Mouse (Mus musculus): ENCODE data around the gene Cdk5r2. TPM values are rescaled to one million over a fixed set of nuclear protein-coding genes. Genes with fewer than 3 reads are reported as not detected.
A peak's percentile ranks its signal among the peaks of the same experiment; 100 is the strongest.

Gene Cdk5r2
- total and polyA plus RNA-seq, 3 experiments: 0.04 to 0.24 TPM; not detected in 1

DNA sequence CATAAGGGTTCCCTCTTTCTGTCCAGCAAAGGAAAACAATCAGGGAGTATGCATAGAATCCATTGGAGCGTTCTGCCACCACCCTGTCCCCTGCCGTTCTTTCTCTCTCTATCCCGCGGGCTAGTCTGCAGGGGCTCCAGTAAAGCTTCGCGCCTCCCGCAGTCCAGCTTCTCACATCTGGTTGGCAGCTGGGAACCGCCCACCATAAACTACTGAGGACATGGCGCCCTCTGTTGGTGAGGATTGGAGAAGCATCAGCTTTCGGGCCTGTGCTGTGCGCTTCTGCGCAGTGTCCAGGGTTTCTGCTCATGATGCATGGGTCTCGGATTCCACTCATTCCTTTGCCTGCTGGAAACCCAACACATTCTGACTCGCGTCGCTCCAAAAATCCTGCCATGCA, 46.7 kb upstream of the Cdk5r2 start (continued):
- no peak for TF ChIP-seq USF2 (conservative IDR thresholded peaks at IDR 0.05; ENCODE audit: low read depth, low read length)

DNA sequence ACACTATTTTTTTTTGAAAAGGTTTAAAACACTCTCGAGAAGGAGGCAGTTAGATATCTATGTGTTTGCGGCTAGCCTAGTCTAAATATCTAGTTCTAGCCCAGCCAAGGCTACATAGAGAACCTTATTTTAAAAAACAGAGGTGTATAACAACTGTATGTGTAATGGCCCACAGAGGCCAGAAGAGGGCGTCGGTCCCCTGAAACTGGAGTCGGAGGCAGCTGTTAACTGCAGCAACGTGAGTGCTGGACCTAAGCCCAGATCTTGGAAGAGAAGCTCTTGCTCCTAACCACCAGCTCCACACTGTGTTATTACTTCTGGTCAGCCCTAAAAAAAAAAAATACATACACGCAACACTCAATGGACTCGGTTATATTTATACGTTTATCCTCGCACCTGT, 45.7 kb upstream of the Cdk5r2 start:
- Histone ChIP-seq H3K36me3 (replicated peaks in 1 of 2; ENCODE audit: control insufficient read depth in 1 of 2, insufficient read depth in 1 of 2, low read length in 1 of 2) (peaks cover 0 to 13% of the 10 kb centered on the region in 2 experiments), H3K9ac (ENCODE audit: insufficient read depth, low read depth) (no peak overlapping the region), H3K4me2 (ENCODE audit: insufficient read depth, low read depth, poor library complexity, severe bottlenecking) (no peak overlapping the region), H3K4me1 (ENCODE audit: control insufficient read depth in 1 of 2, insufficient read depth in 2 of 2) (peaks cover 20 to 56% of the 10 kb centered on the region in 2 experiments), H3K9me3 (replicated peaks; ENCODE audit: low read length) (no peaks in the 10 kb centered on the region), H3K27me3 (replicated peaks) (peaks cover 1% of the 10 kb centered on the region), H3K27ac (ENCODE audit: insufficient read depth, low read depth) (no peak overlapping the region), H3K79me2 (replicated peaks; ENCODE audit: control insufficient read depth, extremely low read depth, insufficient read depth, poor library complexity, severe bottlenecking) (0 out of 2 replicates have a peak, but pooled peaks cover 2% of the 10 kb centered on the region), H3K4me3 (replicated peaks in 1 of 3; ENCODE audit: low read depth in 2 of 3, low read length in 2 of 3, poor library complexity in 1 of 3) (no peak overlapping the region)
- dilution Hi-C loops (cut with MboI; ENCODE audit: extremely low pct_ligation_motif_present, extremely low pct_unique_long_range_greater_than_20kb, low sequenced_read_pairs) (no loop called here), in situ Hi-C loops (cut with MboI; ENCODE audit: low pct_ligation_motif_present, low pct_unique_long_range_greater_than_20kb, low sequenced_read_pairs) (loop anchor here (5.0 kb wide), 1 partner anchor 37 kb away; the partner anchor contains the start of gene Wnt6)
- DNase-seq (ENCODE audit: extremely low read depth): no peak
- TF ChIP-seq USF1 (IDR thresholded peaks at IDR 0.05; ENCODE audit: low read depth, low read length): no peak
- TF ChIP-seq TBP (conservative IDR thresholded peaks at IDR 0.05; ENCODE audit: low read depth, low read length): no peak
- no peak for TF ChIP-seq CHD1 (IDR thresholded peaks at IDR 0.05; ENCODE audit: low read depth, low read length)
- peak in 1 of 2 experiments; percentile 51; a peak in 3 of 4 replicates for TF ChIP-seq CTCF (conservative IDR thresholded peaks at IDR 0.05 in 1 of 2, IDR thresholded peaks at IDR 0.05 in 1 of 2; ENCODE audit: low read depth in 2 of 2, low read length in 2 of 2)

- in situ Hi-C loops (cut with MboI; ENCODE audit: low pct_ligation_motif_present, low pct_unique_long_range_greater_than_20kb, low sequenced_read_pairs) (no loop called here), dilution Hi-C loops (cut with MboI; ENCODE audit: extremely low pct_ligation_motif_present, extremely low pct_unique_long_range_greater_than_20kb, low sequenced_read_pairs) (no loop called here)
- Histone ChIP-seq H3K79me2 (replicated peaks; ENCODE audit: control insufficient read depth, extremely low read depth, insufficient read depth, poor library complexity, severe bottlenecking) (no peaks in the 10 kb centered on the region), H3K36me3 (replicated peaks in 1 of 2; ENCODE audit: control insufficient read depth in 1 of 2, insufficient read depth in 1 of 2, low read length in 1 of 2) (peaks cover 0 to 6% of the 10 kb centered on the region in 2 experiments), H3K27me3 (replicated peaks) (peaks cover 1% of the 10 kb centered on the region), H3K4me3 (replicated peaks in 1 of 3; ENCODE audit: low read depth in 2 of 3, low read length in 2 of 3, poor library complexity in 1 of 3) (no peak overlapping the region), H3K9ac (ENCODE audit: insufficient read depth, low read depth) (no peak overlapping the region), H3K4me1 (ENCODE audit: control insufficient read depth in 1 of 2, insufficient read depth in 2 of 2) (peaks cover 7 to 38% of the 10 kb centered on the region in 2 experiments; a peak in 3 of 4 replicates), H3K9me3 (replicated peaks; ENCODE audit: low read length) (no peaks in the 10 kb centered on the region), H3K4me2 (ENCODE audit: insufficient read depth, low read depth, poor library complexity, severe bottlenecking) (no peak overlapping the region), H3K27ac (ENCODE audit: insufficient read depth, low read depth) (0 out of 2 replicates have a peak overlapping the region, but pooled peaks have one; percentile 1)
- DNase-seq (ENCODE audit: extremely low read depth): peak; percentile 42
- TF ChIP-seq TBP (conservative IDR thresholded peaks at IDR 0.05; ENCODE audit: low read depth, low read length): no peak
- no peak for TF ChIP-seq ZKSCAN1 (IDR thresholded peaks at IDR 0.05; ENCODE audit: borderline replicate concordance, low read depth, low read length)
- TF ChIP-seq HCFC1 (IDR thresholded peaks at IDR 0.05; ENCODE audit: low read depth, low read length): no peak
- no peak for TF ChIP-seq RCOR1 (conservative IDR thresholded peaks at IDR 0.05; ENCODE audit: low read depth, low read length)
- peak; percentile 6 to 78; a peak in 3 of 4 replicates for TF ChIP-seq CTCF (conservative IDR thresholded peaks at IDR 0.05 in 1 of 2, IDR thresholded peaks at IDR 0.05 in 1 of 2; ENCODE audit: low read depth in 2 of 2, low read length in 2 of 2)
- TF ChIP-seq MEF2A (IDR thresholded peaks at IDR 0.05; ENCODE audit: borderline replicate concordance, low read depth, low read length): no peak; the same call in 1 of the 2 replicates
- TF ChIP-seq JUN (IDR thresholded peaks at IDR 0.05; ENCODE audit: insufficient read depth, low read depth, low read length): no peak; the same call in 1 of the 2 replicates
- TF ChIP-seq USF1 (IDR thresholded peaks at IDR 0.05; ENCODE audit: low read depth, low read length): peak; percentile 21; the same call in 1 of the 2 replicates
- TF ChIP-seq POLR2AphosphoS2 (IDR thresholded peaks at IDR 0.05; ENCODE audit: low read depth, low read length): no peak
- no peak for TF ChIP-seq PAX5 (IDR thresholded peaks at IDR 0.05; ENCODE audit: low read length)
- 0 out of 2 replicates have a peak, but pooled peaks have one; percentile 43 for TF ChIP-seq SIN3A (IDR thresholded peaks at IDR 0.05; ENCODE audit: low read length)
- no peak for TF ChIP-seq ELF1 (IDR thresholded peaks at IDR 0.05; ENCODE audit: low read depth, low read length)
- peak; percentile 53; the same call in 1 of the 2 replicates for TF ChIP-seq ZC3H11A (IDR thresholded peaks at IDR 0.05; ENCODE audit: low read depth, low read length)
- TF ChIP-seq JUND (conservative IDR thresholded peaks at IDR 0.05; ENCODE audit: low read depth, low read length): no peak
- 0 out of 2 replicates have a peak, but pooled peaks have one; percentile 40 for TF ChIP-seq BHLHE40 (IDR thresholded peaks at IDR 0.05; ENCODE audit: low read depth, low read length)
- no peak for TF ChIP-seq ETS1 (conservative IDR thresholded peaks at IDR 0.05; ENCODE audit: low read depth, low read length)
- TF ChIP-seq NELFE (IDR thresholded peaks at IDR 0.05; ENCODE audit: low read depth, low read length): no peak
- TF ChIP-seq E2F4 (IDR thresholded peaks at IDR 0.05; ENCODE audit: insufficient replicate concordance, low read depth, low read length): no peak
- no peak for TF ChIP-seq CHD1 (IDR thresholded peaks at IDR 0.05; ENCODE audit: low read depth, low read length)
- TF ChIP-seq EP300 (IDR thresholded peaks at IDR 0.05; ENCODE audit: low read length): no peak
- no peak for TF ChIP-seq NRF1 (IDR thresholded peaks at IDR 0.05; ENCODE audit: low read depth, low read length)
- no peak for TF ChIP-seq GABPA (IDR thresholded peaks at IDR 0.05; ENCODE audit: insufficient replicate concordance, low read depth, low read length)
- peak; percentile 27; the same call in 1 of the 2 replicates for TF ChIP-seq USF2 (conservative IDR thresholded peaks at IDR 0.05; ENCODE audit: low read depth, low read length)
- TF ChIP-seq KAT2A (IDR thresholded peaks at IDR 0.05; ENCODE audit: insufficient replicate concordance, low read length): no peak
- no peak for TF ChIP-seq ZMIZ1 (IDR thresholded peaks at IDR 0.05; ENCODE audit: low read depth, low read length)
- TF ChIP-seq UBTF (IDR thresholded peaks at IDR 0.05; ENCODE audit: low read depth, low read length): no peak
These were observed 39.6 kb upstream of the Cdk5r2 start for GRCm38 (mm10) chr1:74814931-74815647.
